Mouse (Mus musculus): ENCODE data around the gene Coro1c. TPM values are rescaled to one million over a fixed set of nuclear protein-coding genes. Genes with fewer than 3 reads are reported as not detected.

Gene Coro1c
- polyA plus RNA-seq, 1 experiment from 2014 or later, result 206 TPM

GRCm38 (mm10) chr5:113919060-113919459 lies 10.5 kb upstream of the Coro1c start:
- Histone ChIP-seq H3K4me2 (no peak overlapping the region), H3K27ac (no peak overlapping the region), H3K9ac (no peak overlapping the region), H3K4me3 (no peak overlapping the region), H3K9me3 (no peaks in the 10 kb centered on the region), H3K4me1 (peaks cover 6% of the 10 kb centered on the region; the same call in 1 of the 2 replicates), H3K36me3 (replicated peaks) (no peaks in the 10 kb centered on the region), H3K27me3 (replicated peaks) (no peaks in the 10 kb centered on the region)
- no peak for ATAC-seq (replicated peaks)
- WGBS, result 84% methylated on average over 7 of the region's 7 CpGs

- no peak overlapping the region for H3K27ac ChIP-seq
- no peak overlapping the region for H3K9ac ChIP-seq
- peaks cover 6% of the 10 kb centered on the region; the same call in 1 of the 2 replicates for H3K4me1 ChIP-seq
- no peaks in the 10 kb centered on the region for H3K36me3 ChIP-seq (replicated peaks)
- H3K4me3 ChIP-seq, result no peak overlapping the region
- 75% methylated on average over 9 of the region's 9 CpGs for WGBS
- ATAC-seq (replicated peaks), result no peak
- no peaks in the 10 kb centered on the region for H3K9me3 ChIP-seq
- H3K4me2 ChIP-seq, result no peak overlapping the region
- H3K27me3 ChIP-seq (replicated peaks), result no peaks in the 10 kb centered on the region
These were observed 10.1 kb upstream of the Coro1c start for GRCm38 (mm10) chr5:113918654-113919053.

GRCm38 (mm10) chr5:113910705-113911104 lies 2.1 kb upstream of the Coro1c start:
- 68% methylated on average over 6 of the region's 6 CpGs for WGBS
- H3K9ac ChIP-seq, result no peak overlapping the region

GRCm38 (mm10) chr5:113910065-113910701 lies 1.6 kb upstream of the Coro1c start:
- Histone ChIP-seq H3K27me3 (replicated peaks) (no peaks in the 10 kb centered on the region), H3K9ac (no peak overlapping the region), H3K9me3 (no peaks in the 10 kb centered on the region), H3K4me2 (no peak overlapping the region), H3K4me1 (peaks cover 24% of the 10 kb centered on the region), H3K36me3 (replicated peaks) (no peaks in the 10 kb centered on the region), H3K4me3 (no peak overlapping the region), H3K27ac (0 out of 2 replicates have a peak overlapping the region, but pooled peaks have one; percentile 15)
- 33% methylated on average over 10 of the region's 10 CpGs for WGBS
- no peak for ATAC-seq (replicated peaks)

More at GRCm38 (mm10) chr5:113910705-113911104, 2.1 kb upstream of the Coro1c start:
- Histone ChIP-seq H3K36me3 (replicated peaks) (no peaks in the 10 kb centered on the region), H3K4me1 (peaks cover 19% of the 10 kb centered on the region), H3K27ac (no peak overlapping the region), H3K27me3 (replicated peaks) (no peaks in the 10 kb centered on the region), H3K9me3 (no peaks in the 10 kb centered on the region), H3K4me3 (no peak overlapping the region), H3K4me2 (no peak overlapping the region)
- no peak for ATAC-seq (replicated peaks)

- H3K27ac ChIP-seq, result peak overlapping the region; percentile 95
- H3K9me3 ChIP-seq, result no peaks in the 10 kb centered on the region
- H3K4me1 ChIP-seq, result peaks cover 46% of the 10 kb centered on the region
- WGBS, result under 1% methylated on average over 69 of the region's 69 CpGs
- peak; percentile 81 for ATAC-seq (replicated peaks)
- H3K27me3 ChIP-seq (replicated peaks), result no peaks in the 10 kb centered on the region
- peak overlapping the region; percentile 68 for H3K4me2 ChIP-seq
- H3K4me3 ChIP-seq, result peak overlapping the region; percentile 79
- no peaks in the 10 kb centered on the region for H3K36me3 ChIP-seq (replicated peaks)
- peak overlapping the region; percentile 86 for H3K9ac ChIP-seq
These were observed 581 bp downstream of the Coro1c start for GRCm38 (mm10) chr5:113907786-113908567.

- H3K4me1 ChIP-seq, result peaks cover 53% of the 10 kb centered on the region
These were observed 1.4 kb downstream of the Coro1c start for GRCm38 (mm10) chr5:113906958-113907735.

GRCm38 (mm10) chr5:113904987-113905386 lies 3.6 kb downstream of the Coro1c start:
- Histone ChIP-seq H3K9ac (0 out of 2 replicates have a peak overlapping the region, but pooled peaks have one; percentile 16), H3K36me3 (replicated peaks) (no peaks in the 10 kb centered on the region), H3K27ac (no peak overlapping the region), H3K27me3 (replicated peaks) (no peaks in the 10 kb centered on the region), H3K4me1 (peaks cover 66% of the 10 kb centered on the region), H3K9me3 (no peaks in the 10 kb centered on the region), H3K4me3 (no peak overlapping the region), H3K4me2 (peak overlapping the region; percentile 68; the same call in 1 of the 2 replicates)
- WGBS, result 36% methylated on average over 4 of the region's 4 CpGs
- ATAC-seq (replicated peaks), result no peak

More at GRCm38 (mm10) chr5:113906958-113907735, 1.4 kb downstream of the Coro1c start:
- H3K27me3 ChIP-seq (replicated peaks), result no peaks in the 10 kb centered on the region
- peak overlapping the region; percentile 79 for H3K4me3 ChIP-seq
- H3K9ac ChIP-seq, result peak overlapping the region; percentile 86
- peak overlapping the region; percentile 95 for H3K27ac ChIP-seq
- peak overlapping the region; percentile 68 for H3K4me2 ChIP-seq
- 16% methylated on average over 17 of the region's 17 CpGs for WGBS
- ATAC-seq (replicated peaks), result no peak
- no peaks in the 10 kb centered on the region for H3K9me3 ChIP-seq
- no peaks in the 10 kb centered on the region for H3K36me3 ChIP-seq (replicated peaks)

GRCm38 (mm10) chr5:113902983-113903382 lies 5.6 kb downstream of the Coro1c start:
- H3K9ac ChIP-seq, result no peak overlapping the region
- peaks cover 66% of the 10 kb centered on the region for H3K4me1 ChIP-seq
- no peaks in the 10 kb centered on the region for H3K36me3 ChIP-seq (replicated peaks)
- H3K27ac ChIP-seq, result no peak overlapping the region
- H3K4me2 ChIP-seq, result no peak overlapping the region
- no peak for ATAC-seq (replicated peaks)
- H3K4me3 ChIP-seq, result no peak overlapping the region
- WGBS, result 72% methylated on average over 5 of the region's 5 CpGs
- H3K9me3 ChIP-seq, result no peaks in the 10 kb centered on the region
- H3K27me3 ChIP-seq (replicated peaks), result no peaks in the 10 kb centered on the region

- 80% methylated on average over 6 of the region's 6 CpGs for WGBS
- H3K27me3 ChIP-seq (replicated peaks), result no peaks in the 10 kb centered on the region
- ATAC-seq (replicated peaks), result no peak
- no peak overlapping the region for H3K9ac ChIP-seq
- peaks cover 65% of the 10 kb centered on the region for H3K4me1 ChIP-seq
- H3K36me3 ChIP-seq (replicated peaks), result no peaks in the 10 kb centered on the region
- no peak overlapping the region for H3K4me3 ChIP-seq
- H3K4me2 ChIP-seq, result no peak overlapping the region
- H3K9me3 ChIP-seq, result no peaks in the 10 kb centered on the region
- H3K27ac ChIP-seq, result no peak overlapping the region
These were observed 6.5 kb downstream of the Coro1c start for GRCm38 (mm10) chr5:113902017-113902416.

- peak overlapping the region; percentile 34; the same call in 1 of the 2 replicates for H3K27ac ChIP-seq
- WGBS, result 39% methylated on average over 8 of the region's 8 CpGs
These were observed 7.4 kb downstream of the Coro1c start for GRCm38 (mm10) chr5:113901074-113901571.

GRCm38 (mm10) chr5:113899543-113899942 lies 9.0 kb downstream of the Coro1c start:
- no peak overlapping the region for H3K27ac ChIP-seq
- no peak overlapping the region for H3K4me3 ChIP-seq
- no peaks in the 10 kb centered on the region for H3K9me3 ChIP-seq
- H3K9ac ChIP-seq, result no peak overlapping the region
- H3K36me3 ChIP-seq (replicated peaks), result no peaks in the 10 kb centered on the region
- H3K4me1 ChIP-seq, result peaks cover 47% of the 10 kb centered on the region
- WGBS, result 93% methylated on average over 12 of the region's 12 CpGs
- no peaks in the 10 kb centered on the region for H3K27me3 ChIP-seq (replicated peaks)
- no peak overlapping the region for H3K4me2 ChIP-seq
- ATAC-seq (replicated peaks), result no peak

More at GRCm38 (mm10) chr5:113901074-113901571, 7.4 kb downstream of the Coro1c start:
- no peak for ATAC-seq (replicated peaks)
- H3K4me1 ChIP-seq, result peaks cover 61% of the 10 kb centered on the region
- no peaks in the 10 kb centered on the region for H3K27me3 ChIP-seq (replicated peaks)
- no peak overlapping the region for H3K9ac ChIP-seq
- no peak overlapping the region for H3K4me3 ChIP-seq
- no peaks in the 10 kb centered on the region for H3K36me3 ChIP-seq (replicated peaks)
- H3K9me3 ChIP-seq, result no peaks in the 10 kb centered on the region
- H3K4me2 ChIP-seq, result peak overlapping the region; percentile 11; the same call in 1 of the 2 replicates

- no peak overlapping the region for H3K9ac ChIP-seq
- no peak for ATAC-seq (replicated peaks)
- no peak overlapping the region for H3K27ac ChIP-seq
- no peak overlapping the region for H3K4me2 ChIP-seq
- peaks cover 44% of the 10 kb centered on the region for H3K4me1 ChIP-seq
- H3K9me3 ChIP-seq, result no peaks in the 10 kb centered on the region
- no peaks in the 10 kb centered on the region for H3K27me3 ChIP-seq (replicated peaks)
- H3K4me3 ChIP-seq, result no peak overlapping the region
- no peaks in the 10 kb centered on the region for H3K36me3 ChIP-seq (replicated peaks)
- 77% methylated on average over 7 of the region's 7 CpGs for WGBS
These were observed 16.6 kb downstream of the Coro1c start for GRCm38 (mm10) chr5:113892005-113892404.
